Mouse (Mus musculus): ENCODE results near the gene Snd1. TPM values are rescaled to one million over a fixed set of nuclear protein-coding genes. Genes with fewer than 3 reads are reported as not detected.
A peak's percentile ranks its signal among the peaks of the same experiment; 100 is the strongest.

Snd1 gene
- polyA plus RNA-seq, 1 experiment from 2014 or later = 127 TPM

- H3K27ac ChIP-seq (ENCODE audit: low read length) = no peak overlapping the region
- no peak overlapping the region for H3K9ac ChIP-seq (ENCODE audit: low read depth, low read length)
- no peaks in the 10 kb centered on the region for H3K9me3 ChIP-seq (ENCODE audit: control insufficient read depth, low read length)
- H3K27me3 ChIP-seq (replicated peaks; ENCODE audit: control insufficient read depth, insufficient read depth, low read length) = no peaks in the 10 kb centered on the region
- ATAC-seq = no peak
- peaks cover 21% of the 10 kb centered on the region for H3K4me1 ChIP-seq (ENCODE audit: control insufficient read depth, insufficient read depth, low read length)
- 55% methylated on average over 8 of the region's 8 CpGs for WGBS
- H3K4me3 ChIP-seq (ENCODE audit: low read length) = no peak overlapping the region
- no peak overlapping the region for H3K4me2 ChIP-seq (ENCODE audit: low read depth, low read length)
- H3K36me3 ChIP-seq (ENCODE audit: control insufficient read depth, insufficient read depth, low read length) = no peaks in the 10 kb centered on the region
Measured at GRCm38 (mm10) chr6:28862304-28862703, 387.4 kb downstream of the Snd1 start.

GRCm38 (mm10) chr6:28864684-28865083, 389.7 kb downstream of the Snd1 start:
- H3K36me3 ChIP-seq (ENCODE audit: control insufficient read depth, insufficient read depth, low read length) = no peaks in the 10 kb centered on the region
- ATAC-seq = peak; percentile 35; the same call in 1 of the 2 replicates
- no peak overlapping the region for H3K4me3 ChIP-seq (ENCODE audit: low read length)
- H3K9me3 ChIP-seq (ENCODE audit: control insufficient read depth, low read length) = no peaks in the 10 kb centered on the region
- H3K27me3 ChIP-seq (replicated peaks; ENCODE audit: control insufficient read depth, insufficient read depth, low read length) = no peaks in the 10 kb centered on the region
- peak overlapping the region; percentile 26; the same call in 1 of the 2 replicates for H3K27ac ChIP-seq (ENCODE audit: low read length)
- H3K4me1 ChIP-seq (ENCODE audit: control insufficient read depth, insufficient read depth, low read length) = peaks cover 24% of the 10 kb centered on the region; the same call in 1 of the 2 replicates
- no peak overlapping the region for H3K4me2 ChIP-seq (ENCODE audit: low read depth, low read length)
- H3K9ac ChIP-seq (ENCODE audit: low read depth, low read length) = no peak overlapping the region
- WGBS = 31% methylated on average over 5 of the region's 5 CpGs

- Histone ChIP-seq H3K27me3 (replicated peaks; ENCODE audit: control insufficient read depth, insufficient read depth, low read length) (no peaks in the 10 kb centered on the region), H3K9ac (ENCODE audit: low read depth, low read length) (no peak overlapping the region), H3K9me3 (ENCODE audit: control insufficient read depth, low read length) (no peaks in the 10 kb centered on the region), H3K36me3 (ENCODE audit: control insufficient read depth, insufficient read depth, low read length) (no peaks in the 10 kb centered on the region), H3K4me2 (ENCODE audit: low read depth, low read length) (no peak overlapping the region), H3K27ac (ENCODE audit: low read length) (peak overlapping the region; percentile 26; the same call in 1 of the 2 replicates), H3K4me1 (ENCODE audit: control insufficient read depth, insufficient read depth, low read length) (peaks cover 24% of the 10 kb centered on the region; the same call in 1 of the 2 replicates), H3K4me3 (ENCODE audit: low read length) (no peak overlapping the region)
- WGBS = 63% methylated on average over 10 of the region's 10 CpGs
- ATAC-seq = no peak
Measured at GRCm38 (mm10) chr6:28865112-28865511, 390.2 kb downstream of the Snd1 start.

- Histone ChIP-seq H3K4me3 (ENCODE audit: low read length) (no peak overlapping the region), H3K9ac (ENCODE audit: low read depth, low read length) (no peak overlapping the region), H3K36me3 (ENCODE audit: control insufficient read depth, insufficient read depth, low read length) (no peaks in the 10 kb centered on the region), H3K27me3 (replicated peaks; ENCODE audit: control insufficient read depth, insufficient read depth, low read length) (no peaks in the 10 kb centered on the region), H3K9me3 (ENCODE audit: control insufficient read depth, low read length) (no peaks in the 10 kb centered on the region), H3K4me1 (ENCODE audit: control insufficient read depth, insufficient read depth, low read length) (peaks cover 24% of the 10 kb centered on the region; the same call in 1 of the 2 replicates), H3K27ac (ENCODE audit: low read length) (no peak overlapping the region), H3K4me2 (ENCODE audit: low read depth, low read length) (no peak overlapping the region)
- no peak for ATAC-seq
- WGBS = 94% methylated on average over 3 of the region's 3 CpGs
Measured at GRCm38 (mm10) chr6:28866206-28866605, 391.3 kb downstream of the Snd1 start.

GRCm38 (mm10) chr6:28867516-28868251, 392.7 kb downstream of the Snd1 start:
- peak; percentile 79 for ATAC-seq
- Histone ChIP-seq H3K9ac (ENCODE audit: low read depth, low read length) (no peak overlapping the region), H3K36me3 (ENCODE audit: control insufficient read depth, insufficient read depth, low read length) (no peaks in the 10 kb centered on the region), H3K4me3 (ENCODE audit: low read length) (no peak overlapping the region), H3K27me3 (replicated peaks; ENCODE audit: control insufficient read depth, insufficient read depth, low read length) (no peaks in the 10 kb centered on the region), H3K27ac (ENCODE audit: low read length) (no peak overlapping the region), H3K9me3 (ENCODE audit: control insufficient read depth, low read length) (no peaks in the 10 kb centered on the region), H3K4me1 (ENCODE audit: control insufficient read depth, insufficient read depth, low read length) (peaks cover 29% of the 10 kb centered on the region; the same call in 1 of the 2 replicates), H3K4me2 (ENCODE audit: low read depth, low read length) (no peak overlapping the region)
- 32% methylated on average over 2 of the region's 2 CpGs for WGBS

- no peaks in the 10 kb centered on the region for H3K27me3 ChIP-seq (replicated peaks; ENCODE audit: control insufficient read depth, insufficient read depth, low read length)
- ATAC-seq = no peak
- H3K9ac ChIP-seq (ENCODE audit: low read depth, low read length) = no peak overlapping the region
- H3K4me2 ChIP-seq (ENCODE audit: low read depth, low read length) = no peak overlapping the region
- no peaks in the 10 kb centered on the region for H3K9me3 ChIP-seq (ENCODE audit: control insufficient read depth, low read length)
- H3K27ac ChIP-seq (ENCODE audit: low read length) = no peak overlapping the region
- 71% methylated on average over 5 of the region's 5 CpGs for WGBS
- no peak overlapping the region for H3K4me3 ChIP-seq (ENCODE audit: low read length)
- H3K4me1 ChIP-seq (ENCODE audit: control insufficient read depth, insufficient read depth, low read length) = peaks cover 27% of the 10 kb centered on the region
- 0 out of 2 replicates have a peak, but pooled peaks cover 4% of the 10 kb centered on the region for H3K36me3 ChIP-seq (ENCODE audit: control insufficient read depth, insufficient read depth, low read length)
Measured at GRCm38 (mm10) chr6:28871725-28872420, 396.9 kb downstream of the Snd1 start.

GRCm38 (mm10) chr6:28872421-28872795, 397.5 kb downstream of the Snd1 start:
- no peak for ATAC-seq
- Histone ChIP-seq H3K27ac (ENCODE audit: low read length) (no peak overlapping the region), H3K9me3 (ENCODE audit: control insufficient read depth, low read length) (no peaks in the 10 kb centered on the region), H3K27me3 (replicated peaks; ENCODE audit: control insufficient read depth, insufficient read depth, low read length) (no peaks in the 10 kb centered on the region), H3K9ac (ENCODE audit: low read depth, low read length) (no peak overlapping the region), H3K4me1 (ENCODE audit: control insufficient read depth, insufficient read depth, low read length) (peaks cover 22% of the 10 kb centered on the region), H3K4me2 (ENCODE audit: low read depth, low read length) (no peak overlapping the region), H3K4me3 (ENCODE audit: low read length) (no peak overlapping the region), H3K36me3 (ENCODE audit: control insufficient read depth, insufficient read depth, low read length) (0 out of 2 replicates have a peak, but pooled peaks cover 4% of the 10 kb centered on the region)
- WGBS = 89% methylated on average over 3 of the region's 3 CpGs

GRCm38 (mm10) chr6:28874053-28874452, 399.1 kb downstream of the Snd1 start:
- Histone ChIP-seq H3K9me3 (ENCODE audit: control insufficient read depth, low read length) (no peaks in the 10 kb centered on the region), H3K27ac (ENCODE audit: low read length) (no peak overlapping the region)

GRCm38 (mm10) chr6:28874759-28875158, 399.8 kb downstream of the Snd1 start:
- peaks cover 17% of the 10 kb centered on the region for H3K4me1 ChIP-seq (ENCODE audit: control insufficient read depth, insufficient read depth, low read length)
- H3K4me3 ChIP-seq (ENCODE audit: low read length) = no peak overlapping the region
- WGBS = 83% methylated on average over 5 of the region's 5 CpGs
- H3K4me2 ChIP-seq (ENCODE audit: low read depth, low read length) = no peak overlapping the region
- no peak overlapping the region for H3K9ac ChIP-seq (ENCODE audit: low read depth, low read length)
- no peak overlapping the region for H3K27ac ChIP-seq (ENCODE audit: low read length)
- ATAC-seq = peak; percentile 39; the same call in 1 of the 2 replicates
- no peaks in the 10 kb centered on the region for H3K9me3 ChIP-seq (ENCODE audit: control insufficient read depth, low read length)
- no peaks in the 10 kb centered on the region for H3K27me3 ChIP-seq (replicated peaks; ENCODE audit: control insufficient read depth, insufficient read depth, low read length)
- H3K36me3 ChIP-seq (ENCODE audit: control insufficient read depth, insufficient read depth, low read length) = 0 out of 2 replicates have a peak, but pooled peaks cover 4% of the 10 kb centered on the region

More at GRCm38 (mm10) chr6:28874053-28874452, 399.1 kb downstream of the Snd1 start:
- H3K27me3 ChIP-seq (replicated peaks; ENCODE audit: control insufficient read depth, insufficient read depth, low read length) = no peaks in the 10 kb centered on the region
- 0 out of 2 replicates have a peak, but pooled peaks cover 4% of the 10 kb centered on the region for H3K36me3 ChIP-seq (ENCODE audit: control insufficient read depth, insufficient read depth, low read length)
- no peak overlapping the region for H3K4me3 ChIP-seq (ENCODE audit: low read length)
- ATAC-seq = peak; percentile 29; the same call in 1 of the 2 replicates
- no peak overlapping the region for H3K9ac ChIP-seq (ENCODE audit: low read depth, low read length)
- H3K4me1 ChIP-seq (ENCODE audit: control insufficient read depth, insufficient read depth, low read length) = peaks cover 17% of the 10 kb centered on the region
- H3K4me2 ChIP-seq (ENCODE audit: low read depth, low read length) = no peak overlapping the region
- 70% methylated on average over 11 of the region's 11 CpGs for WGBS
